Mouse (Mus musculus) liver, embryonic 12.5 days (tissue): Measurements from ENCODE around the gene Rplp1. TPM values are rescaled to one million over a fixed set of nuclear protein-coding genes. Genes with fewer than 3 reads are reported as not detected.

Source experiments
- ATAC-seq: fragments of 200-750 bp; cut with Nextera tagmentation; 2 replicates; pipeline ENCODE4 v1.8.0; 2017; ENCODE audit warnings: moderate number of reproducible peaks, mild to moderate bottlenecking, moderate library complexity
- H3K27ac ChIP-seq: fragments of 300-500 bp; sonication (generic); 2 replicates; pipeline ENCODE4 v1.5.1; 2016; ENCODE audit warnings: mild to moderate bottlenecking
- H3K27me3 ChIP-seq: fragments of 300-500 bp; sonication (generic); replicated peaks from 2 replicates; pipeline ENCODE4 v1.6.1; 2016; ENCODE audit warnings: mild to moderate bottlenecking, moderate library complexity
- H3K36me3 ChIP-seq: fragments of 300-500 bp; sonication (generic); 2 replicates; pipeline ENCODE4 v1.6.1; 2016; ENCODE audit warnings: mild to moderate bottlenecking, moderate library complexity
- H3K4me1 ChIP-seq: fragments of 300-500 bp; sonication (generic); 2 replicates; pipeline ENCODE4 v1.6.1; 2016
- H3K4me2 ChIP-seq: fragments of 300-500 bp; sonication (generic); 2 replicates; pipeline ENCODE4 v1.6.1; 2016; ENCODE audit warnings: mild to moderate bottlenecking, moderate library complexity
- H3K4me3 ChIP-seq: fragments of 300-500 bp; sonication (generic); 2 replicates; pipeline ENCODE4 v1.5.1; 2016; ENCODE audit warnings: mild to moderate bottlenecking, moderate library complexity
- H3K9ac ChIP-seq: fragments of 300-500 bp; sonication (generic); 2 replicates; pipeline ENCODE4 v1.6.1; 2016; ENCODE audit warnings: mild to moderate bottlenecking, moderate library complexity
- H3K9me3 ChIP-seq: fragments of 300-500 bp; sonication (generic); replicated peaks from 2 replicates; pipeline ENCODE4 v1.6.1; 2016; ENCODE audit warnings: mild to moderate bottlenecking, moderate library complexity
- WGBS: fragments of 180-500 bp; shearing (Covaris S2); methylation state at CpG from one replicate; pipeline ENCODE4 v1.1.7; 2016; ENCODE audit not compliant: insufficient replicate concordance; 5-methylcytosine and 5-hydroxymethylcytosine counted together
- polyA plus RNA-seq: library from polyadenylated mRNA; unstranded; fragments of >200 nt; fragmentation: Nextera tagmentation; extraction: Ambion mirVana; gene quantifications from 2 replicates; pipeline ENCODE4 v1.2.1, GENCODE M21; 2016

The Rplp1 gene
- polyA plus RNA-seq, 1 experiment from 2014 or later, result 1,274 TPM

DNA sequence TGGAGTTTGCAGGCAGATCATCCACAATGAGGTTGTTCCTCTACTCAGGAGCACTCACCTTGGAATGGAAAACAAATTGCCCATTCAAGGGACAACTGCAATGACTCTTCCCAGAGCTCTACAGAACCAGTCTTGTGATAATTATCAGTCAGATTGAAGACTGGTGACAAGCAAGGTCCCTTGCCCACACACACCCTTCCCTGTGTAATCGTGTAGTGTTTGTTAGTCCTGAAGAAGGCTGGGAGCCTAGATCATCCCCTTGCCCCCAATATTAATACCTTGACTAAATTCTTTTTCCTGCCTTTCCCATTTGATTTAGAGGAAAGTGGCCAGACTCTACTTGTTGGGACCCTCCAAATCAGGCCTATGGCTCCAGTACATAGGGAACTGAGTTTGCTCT is 4.7 kb downstream of the Rplp1 start:
- WGBS, result 56% methylated on average over 1 of the region's 1 CpGs
- H3K36me3 ChIP-seq, result peaks cover 36% of the 10 kb centered on the region
- no peaks in the 10 kb centered on the region for H3K27me3 ChIP-seq
- H3K27ac ChIP-seq, result no peak overlapping the region
- no peak overlapping the region for H3K9ac ChIP-seq
- no peak for ATAC-seq
- no peak overlapping the region for H3K4me2 ChIP-seq
- H3K4me1 ChIP-seq, result peaks cover 52% of the 10 kb centered on the region
- H3K4me3 ChIP-seq, result no peak overlapping the region
- H3K9me3 ChIP-seq, result no peaks in the 10 kb centered on the region

DNA sequence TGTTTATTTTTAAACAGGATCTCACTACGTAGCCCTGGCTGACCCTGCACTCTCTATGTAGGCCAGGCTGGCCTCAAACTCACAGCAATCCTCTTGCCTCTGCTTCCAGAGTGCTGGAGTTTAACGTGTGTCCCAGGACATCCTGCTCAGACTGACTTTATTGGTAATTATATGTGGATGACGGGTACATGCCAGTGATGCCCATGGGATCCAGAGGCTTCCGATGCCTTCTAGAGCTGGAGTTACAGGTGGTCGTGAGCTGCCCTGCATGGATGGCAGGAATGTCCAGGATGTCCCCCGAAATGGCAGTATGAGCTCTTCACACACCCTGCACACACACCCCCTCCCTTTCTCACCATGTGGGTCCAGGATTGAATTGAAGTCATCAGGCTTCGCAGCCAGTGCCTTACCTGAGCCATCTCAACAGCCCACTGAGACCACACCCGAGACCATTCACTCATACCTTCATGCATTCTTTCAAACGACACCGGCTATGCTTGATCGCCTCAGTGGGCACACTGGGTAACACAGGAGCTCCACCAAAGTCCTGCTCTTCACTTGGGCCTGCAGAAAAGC is 5.4 kb downstream of the Rplp1 start:
- H3K9ac ChIP-seq, result no peak overlapping the region
- no peak overlapping the region for H3K4me2 ChIP-seq
- peaks cover 52% of the 10 kb centered on the region for H3K4me1 ChIP-seq
- peaks cover 34% of the 10 kb centered on the region for H3K36me3 ChIP-seq
- no peaks in the 10 kb centered on the region for H3K27me3 ChIP-seq
- no peaks in the 10 kb centered on the region for H3K9me3 ChIP-seq
- H3K4me3 ChIP-seq, result no peak overlapping the region
- no peak for ATAC-seq
- 77% methylated on average over 11 of the region's 11 CpGs for WGBS
- no peak overlapping the region for H3K27ac ChIP-seq

DNA sequence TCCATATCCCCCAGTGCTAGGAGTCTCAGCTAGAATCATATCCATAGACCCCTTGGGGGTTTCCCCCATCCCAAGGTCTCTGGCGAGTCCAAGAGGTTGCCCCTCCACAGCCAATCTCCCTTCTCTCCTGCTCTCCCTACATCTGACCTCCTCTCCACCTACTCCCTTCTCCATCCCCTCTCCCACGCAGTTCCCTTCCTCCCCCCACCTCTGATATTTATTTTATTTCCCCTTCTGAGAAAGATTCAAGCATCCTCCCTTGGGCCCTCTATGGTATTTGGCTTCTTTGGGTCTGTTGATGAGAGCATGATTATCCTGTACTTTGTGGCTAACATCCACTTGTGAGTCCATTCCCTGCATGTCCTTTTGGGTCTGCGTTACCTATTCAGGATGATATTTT is 6.0 kb downstream of the Rplp1 start:
- no peak overlapping the region for H3K4me2 ChIP-seq
- H3K9ac ChIP-seq, result no peak overlapping the region
- H3K4me1 ChIP-seq, result peaks cover 48% of the 10 kb centered on the region
- WGBS, result 69% methylated on average over 3 of the region's 3 CpGs
- no peak for ATAC-seq
- 0 out of 2 replicates have a peak, but pooled peaks cover 5% of the 10 kb centered on the region for H3K27me3 ChIP-seq
- no peak overlapping the region for H3K27ac ChIP-seq
- peaks cover 29% of the 10 kb centered on the region for H3K36me3 ChIP-seq
- no peak overlapping the region for H3K4me3 ChIP-seq
- H3K9me3 ChIP-seq, result no peaks in the 10 kb centered on the region

DNA sequence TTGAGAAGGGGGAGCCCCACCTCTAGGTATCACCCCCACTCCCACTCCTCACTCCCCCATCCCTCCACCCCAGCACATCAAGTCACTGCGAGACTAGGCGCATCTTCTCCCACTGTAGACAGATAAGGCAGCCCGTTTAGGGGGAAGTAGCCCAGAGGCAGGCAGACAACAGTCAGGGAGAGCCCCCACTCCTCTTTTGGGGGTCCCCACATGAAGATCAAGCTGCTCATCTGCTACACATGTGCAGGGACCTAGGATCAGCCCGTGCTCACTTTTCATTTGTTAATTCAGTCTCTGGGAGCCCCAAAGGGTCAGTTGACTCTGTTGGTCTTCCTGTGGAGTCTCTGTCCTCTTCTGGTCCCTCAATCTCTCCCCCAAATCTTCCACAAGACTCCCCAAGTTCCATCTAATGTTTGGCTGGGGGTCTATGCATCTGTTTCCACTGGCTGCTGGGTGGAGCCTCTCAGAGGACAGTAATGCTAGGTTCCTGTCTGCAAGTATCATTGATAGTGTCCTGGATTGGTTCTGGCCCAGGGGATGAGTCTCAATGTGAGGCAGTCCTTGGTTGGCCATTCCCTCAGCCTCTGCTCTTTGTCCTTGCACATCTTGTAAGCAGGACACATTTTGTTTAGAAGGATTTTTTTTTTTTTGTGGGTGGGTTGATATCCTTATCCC is 6.6 kb downstream of the Rplp1 start:
- Histone ChIP-seq H3K4me3 (no peak overlapping the region), H3K36me3 (peaks cover 23% of the 10 kb centered on the region), H3K9me3 (no peaks in the 10 kb centered on the region), H3K9ac (no peak overlapping the region), H3K4me2 (no peak overlapping the region), H3K4me1 (peaks cover 43% of the 10 kb centered on the region), H3K27me3 (peaks cover 10% of the 10 kb centered on the region; the same call in 1 of the 2 replicates), H3K27ac (no peak overlapping the region)
- ATAC-seq, result no peak
- 26% methylated on average over 4 of the region's 4 CpGs for WGBS

DNA sequence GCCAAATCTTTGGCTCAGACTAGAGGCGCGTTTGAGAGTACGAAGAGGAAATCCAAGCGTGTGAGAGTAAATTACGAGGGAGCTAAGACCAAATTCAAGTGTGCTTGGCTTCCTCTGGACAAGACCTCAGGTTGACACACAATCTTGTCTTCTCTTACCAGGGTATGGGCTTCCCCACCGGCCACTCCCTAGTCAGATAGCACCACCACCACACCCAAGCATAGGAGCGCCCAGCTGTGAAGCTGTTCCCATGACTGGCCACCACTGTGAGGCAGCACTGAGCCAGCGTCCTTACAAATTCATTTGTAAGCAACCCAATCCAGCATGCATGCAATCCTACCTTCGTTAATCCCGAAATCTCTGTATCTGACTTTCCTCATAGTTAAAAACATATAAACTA is 7.4 kb downstream of the Rplp1 start:
- H3K9ac ChIP-seq, result no peak overlapping the region
- peak; percentile 46; the same call in 1 of the 2 replicates for ATAC-seq
- H3K4me1 ChIP-seq, result peaks cover 35% of the 10 kb centered on the region
- peaks cover 14% of the 10 kb centered on the region for H3K36me3 ChIP-seq
- WGBS, result 47% methylated on average over 10 of the region's 10 CpGs
- no peak overlapping the region for H3K4me2 ChIP-seq
- no peak overlapping the region for H3K4me3 ChIP-seq
- H3K27ac ChIP-seq, result no peak overlapping the region
- H3K27me3 ChIP-seq, result peaks cover 18% of the 10 kb centered on the region
- no peaks in the 10 kb centered on the region for H3K9me3 ChIP-seq

DNA sequence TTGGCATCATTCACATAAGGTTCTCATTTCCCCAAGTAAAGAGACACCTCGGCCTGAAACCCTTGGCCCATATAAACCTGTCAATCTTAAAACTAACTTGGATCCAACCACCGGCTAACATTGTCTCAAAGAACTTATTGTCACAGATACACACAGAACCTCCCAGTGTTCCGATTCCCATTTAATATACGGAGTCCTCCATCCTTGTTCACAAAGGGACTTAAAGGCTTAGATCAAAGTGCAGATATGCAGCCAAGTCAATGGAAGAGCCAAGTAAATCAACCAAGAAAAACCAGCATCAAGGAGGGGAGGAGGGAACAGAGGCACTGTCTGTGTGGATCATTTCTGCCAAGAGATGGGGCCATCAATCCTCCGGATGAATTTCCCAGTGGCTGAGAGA is 8.8 kb downstream of the Rplp1 start:
- Histone ChIP-seq H3K4me1 (peaks cover 21% of the 10 kb centered on the region), H3K4me3 (no peak overlapping the region), H3K36me3 (peaks cover under 1% of the 10 kb centered on the region; the same call in 1 of the 2 replicates), H3K27ac (no peak overlapping the region), H3K4me2 (no peak overlapping the region), H3K27me3 (peaks cover 27% of the 10 kb centered on the region), H3K9me3 (no peaks in the 10 kb centered on the region), H3K9ac (no peak overlapping the region)
- no peak for ATAC-seq
- WGBS, result 75% methylated on average over 5 of the region's 5 CpGs

DNA sequence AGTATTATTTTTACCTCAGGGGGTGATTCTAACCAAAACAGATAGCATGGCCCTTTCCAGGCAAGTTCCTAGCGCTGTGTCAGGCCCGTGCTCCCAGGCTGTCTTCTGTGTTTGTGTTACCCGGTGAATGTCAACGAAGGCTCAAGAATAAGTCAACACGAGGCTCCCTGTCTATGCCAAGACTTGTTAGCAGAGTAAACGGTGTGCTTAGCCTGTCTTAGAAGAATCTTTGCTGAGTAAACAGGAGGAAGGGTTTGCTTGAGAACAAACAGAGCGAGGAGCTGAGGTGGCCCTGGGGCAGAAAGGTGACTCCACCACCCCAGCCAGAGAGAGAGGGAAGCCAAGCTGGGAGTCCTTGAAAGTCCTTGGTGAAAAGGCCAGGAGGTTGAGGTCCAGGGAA is 10.1 kb downstream of the Rplp1 start:
- ATAC-seq, result no peak
- 51% methylated on average over 7 of the region's 7 CpGs for WGBS
- peaks cover 38% of the 10 kb centered on the region for H3K27me3 ChIP-seq

DNA sequence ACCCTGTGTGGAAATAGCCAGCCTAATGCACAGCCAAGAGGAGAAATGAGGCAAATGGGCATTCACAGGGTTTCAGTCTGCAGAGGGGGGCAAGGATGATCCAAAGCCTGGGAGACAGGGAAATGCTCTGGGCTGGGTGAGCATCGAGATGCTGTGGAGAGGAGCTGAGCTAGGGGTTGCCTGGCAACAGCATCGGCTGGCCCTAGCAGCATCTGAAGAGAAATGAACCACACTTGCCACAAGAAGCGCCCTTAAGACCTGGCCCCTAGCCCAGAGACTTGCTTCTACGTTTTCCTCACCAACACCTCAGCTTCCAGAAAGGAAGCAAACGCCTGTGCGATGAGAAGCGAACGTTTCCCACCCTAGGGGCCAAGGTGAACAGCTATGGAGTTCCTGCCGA is 11.9 kb downstream of the Rplp1 start:
- no peak overlapping the region for H3K4me2 ChIP-seq
- no peak overlapping the region for H3K4me3 ChIP-seq
- no peaks in the 10 kb centered on the region for H3K9me3 ChIP-seq
- peaks cover 10% of the 10 kb centered on the region for H3K4me1 ChIP-seq
- H3K27ac ChIP-seq, result no peak overlapping the region
- no peaks in the 10 kb centered on the region for H3K36me3 ChIP-seq
- H3K27me3 ChIP-seq, result peaks cover 48% of the 10 kb centered on the region
- 64% methylated on average over 9 of the region's 9 CpGs for WGBS
- H3K9ac ChIP-seq, result no peak overlapping the region
- no peak for ATAC-seq

More for the DNA sequence above, 10.1 kb downstream of the Rplp1 start:
- Histone ChIP-seq H3K4me2 (no peak overlapping the region), H3K9me3 (no peaks in the 10 kb centered on the region), H3K36me3 (no peaks in the 10 kb centered on the region), H3K9ac (no peak overlapping the region), H3K27ac (no peak overlapping the region), H3K4me1 (peaks cover 14% of the 10 kb centered on the region), H3K4me3 (no peak overlapping the region)

DNA sequence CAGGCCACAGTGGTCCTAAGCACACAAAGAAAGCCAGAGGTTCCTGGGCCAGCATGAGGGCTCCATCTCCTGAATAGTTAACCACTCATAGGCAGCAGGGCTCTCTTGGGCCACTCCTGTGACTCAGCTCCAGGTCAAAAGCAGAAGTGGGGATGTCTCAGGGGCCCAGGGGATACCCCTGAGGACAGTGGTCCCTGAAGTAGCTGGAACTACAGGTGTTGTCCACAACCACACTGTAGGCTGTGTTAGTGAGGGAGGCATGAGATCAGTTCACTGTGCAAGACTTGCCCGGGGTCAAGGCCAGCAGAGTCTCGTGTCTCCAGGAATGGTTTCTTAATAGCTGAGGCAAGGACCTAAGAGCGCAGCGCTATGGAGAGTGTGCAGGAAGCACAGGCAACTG is 12.8 kb downstream of the Rplp1 start:
- Histone ChIP-seq H3K4me2 (no peak overlapping the region), H3K27ac (no peak overlapping the region), H3K9ac (no peak overlapping the region), H3K9me3 (no peaks in the 10 kb centered on the region), H3K36me3 (no peaks in the 10 kb centered on the region), H3K4me3 (no peak overlapping the region), H3K4me1 (peaks cover 2% of the 10 kb centered on the region), H3K27me3 (peaks cover 54% of the 10 kb centered on the region)
- WGBS, result 64% methylated on average over 4 of the region's 4 CpGs
- ATAC-seq, result no peak

DNA sequence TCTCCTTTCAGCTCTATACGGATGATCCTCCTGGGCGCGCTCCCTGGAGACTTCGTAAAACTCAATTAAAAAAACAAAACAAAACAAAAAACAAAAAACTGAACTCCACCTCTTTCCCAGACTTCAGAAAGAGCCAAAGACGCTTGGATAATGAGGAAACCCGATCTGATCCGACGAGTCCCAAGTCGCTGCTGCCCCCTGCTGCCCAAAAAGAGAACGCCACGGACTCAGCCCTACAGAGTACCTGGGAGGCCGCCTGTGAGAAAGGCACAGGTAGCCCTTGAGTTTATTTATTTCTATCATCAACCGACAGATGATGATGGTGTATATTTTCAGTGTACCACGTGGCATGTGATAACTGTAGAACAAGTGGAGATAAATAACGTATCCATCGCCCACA is 14.5 kb downstream of the Rplp1 start:
- Histone ChIP-seq H3K9ac (no peak overlapping the region), H3K4me1 (no peaks in the 10 kb centered on the region), H3K4me3 (no peak overlapping the region), H3K4me2 (no peak overlapping the region), H3K9me3 (no peaks in the 10 kb centered on the region), H3K27ac (no peak overlapping the region), H3K36me3 (no peaks in the 10 kb centered on the region), H3K27me3 (peaks cover 72% of the 10 kb centered on the region)
- WGBS, result 5% methylated on average over 16 of the region's 16 CpGs
- no peak for ATAC-seq

DNA sequence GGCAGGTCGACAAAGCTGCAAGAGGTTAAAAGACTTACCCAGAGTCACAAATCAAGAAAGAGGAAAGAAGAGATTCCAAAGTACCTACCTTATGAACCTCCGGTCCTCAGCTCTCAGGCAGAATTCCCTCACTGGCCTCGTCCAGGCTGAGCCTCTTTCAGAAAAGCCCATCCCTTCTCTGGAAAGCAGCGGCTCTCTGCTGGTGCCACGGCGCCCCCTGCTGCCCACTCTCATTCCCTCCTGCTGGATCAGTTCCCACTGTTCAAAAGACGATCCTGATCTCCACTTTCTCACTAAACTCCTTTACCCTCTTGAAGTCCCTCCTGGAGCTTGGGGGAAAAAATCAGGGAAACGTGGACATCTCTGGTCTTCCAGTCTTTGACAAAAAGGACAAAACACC is 15.9 kb downstream of the Rplp1 start:
- Histone ChIP-seq H3K4me3 (no peak overlapping the region), H3K27ac (no peak overlapping the region), H3K27me3 (peaks cover 68% of the 10 kb centered on the region), H3K4me2 (no peak overlapping the region), H3K9me3 (no peaks in the 10 kb centered on the region), H3K9ac (no peak overlapping the region), H3K36me3 (no peaks in the 10 kb centered on the region), H3K4me1 (no peaks in the 10 kb centered on the region)
- 4% methylated on average over 7 of the region's 8 CpGs for WGBS
- no peak for ATAC-seq

DNA sequence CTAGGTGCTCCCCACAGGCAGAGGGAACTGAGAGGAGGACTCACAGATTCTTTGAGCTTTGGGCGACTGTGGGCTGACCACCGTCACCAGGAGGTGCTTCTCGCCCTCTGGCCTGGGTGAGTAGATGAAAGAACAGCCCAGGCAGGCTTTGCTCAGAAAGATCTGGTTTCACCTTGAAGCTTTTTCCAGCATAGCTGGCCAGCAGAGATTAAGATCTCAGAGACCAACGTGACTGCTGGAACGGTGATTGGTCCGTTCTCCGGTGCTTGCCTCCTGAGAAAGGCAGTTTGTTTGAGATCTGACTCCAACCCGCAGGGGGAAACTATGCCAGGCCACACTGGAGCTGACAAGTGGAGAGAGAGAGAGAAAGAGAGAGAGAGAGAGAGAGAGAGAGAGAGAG is 19.3 kb downstream of the Rplp1 start:
- Histone ChIP-seq H3K36me3 (no peaks in the 10 kb centered on the region), H3K4me1 (no peaks in the 10 kb centered on the region), H3K9me3 (no peaks in the 10 kb centered on the region), H3K4me2 (no peak overlapping the region), H3K27me3 (peaks cover 40% of the 10 kb centered on the region), H3K9ac (no peak overlapping the region), H3K4me3 (no peak overlapping the region), H3K27ac (no peak overlapping the region)
- ATAC-seq, result no peak
- 52% methylated on average over 8 of the region's 8 CpGs for WGBS

DNA sequence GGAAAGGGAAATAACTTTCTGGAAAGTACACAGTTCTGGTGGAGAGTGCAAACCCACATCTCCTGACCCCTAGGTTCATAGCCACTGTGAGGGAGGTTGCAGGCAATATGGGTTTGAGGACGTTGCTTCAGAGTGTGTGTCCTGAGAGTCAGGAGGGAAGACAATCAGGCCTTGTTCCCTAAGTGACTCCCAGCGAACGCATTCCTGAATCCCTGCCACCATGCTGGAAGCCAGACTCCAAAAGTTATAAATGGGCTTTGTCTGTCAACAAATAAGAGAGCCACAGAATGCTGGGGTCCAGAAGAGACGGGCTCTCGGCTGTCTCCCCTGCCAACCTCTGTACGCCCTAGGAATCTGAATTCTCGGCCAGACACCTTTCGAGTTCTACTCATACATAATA is 24.5 kb downstream of the Rplp1 start:
- Histone ChIP-seq H3K9me3 (no peaks in the 10 kb centered on the region), H3K9ac (no peak overlapping the region), H3K4me1 (no peaks in the 10 kb centered on the region), H3K27me3 (peaks cover 1% of the 10 kb centered on the region; the same call in 1 of the 2 replicates), H3K27ac (no peak overlapping the region), H3K4me3 (no peak overlapping the region), H3K36me3 (no peaks in the 10 kb centered on the region), H3K4me2 (no peak overlapping the region)
- 71% methylated on average over 8 of the region's 8 CpGs for WGBS
- ATAC-seq, result no peak
